Mouse (Mus musculus): Measurements from ENCODE around the gene Tti1. TPM values are rescaled to one million over a fixed set of nuclear protein-coding genes. Genes with fewer than 3 reads are reported as not detected.

Tti1 gene
- total and polyA plus RNA-seq, 3 experiments = 17.3 to 25.3 (median 24.3) TPM

- Histone ChIP-seq H3K9ac (ENCODE audit: low read depth, low read length) (no peak overlapping the region), H3K27ac (no peak overlapping the region), H3K79me2 (replicated peaks; ENCODE audit: control insufficient read depth, insufficient read depth, low read length) (no peaks in the 10 kb centered on the region), H3K4me3 (no peak overlapping the region), H3K4me1 (ENCODE audit: control insufficient read depth, insufficient read depth, low read length) (no peaks in the 10 kb centered on the region), H3K27me3 (ENCODE audit: control insufficient read depth, insufficient read depth, low read length) (no peaks in the 10 kb centered on the region), H3K36me3 (ENCODE audit: control insufficient read depth, insufficient read depth, low read length) (no peaks in the 10 kb centered on the region)
- TF ChIP-seq EP300 (IDR thresholded peaks at IDR 0.05; ENCODE audit: insufficient read depth, low read depth, low read length) (no peak), POLR2A (IDR thresholded peaks at IDR 0.05; ENCODE audit: insufficient read depth, low read depth, low read length) (no peak), CTCF (IDR thresholded peaks at IDR 0.05) (no peak)
- whole genome bisulfite sequencing = 91% methylated on average over 4 of the region's 4 CpGs
- no peak for DNase-seq
- intact Hi-C loops (cut with DNase I) = no loop called here
Measured at GRCm38 (mm10) chr2:157992501-157992900, 35.7 kb downstream of the Tti1 start.

- no peaks in the 10 kb centered on the region for H3K4me1 ChIP-seq (ENCODE audit: control insufficient read depth, insufficient read depth, low read length)
- H3K27me3 ChIP-seq (ENCODE audit: control insufficient read depth, insufficient read depth, low read length) = no peaks in the 10 kb centered on the region
- no peak overlapping the region for H3K9ac ChIP-seq (ENCODE audit: low read depth, low read length)
- H3K27ac ChIP-seq = no peak overlapping the region
- DNase-seq = no peak
- no peak overlapping the region for H3K4me3 ChIP-seq
- TF ChIP-seq EP300 (IDR thresholded peaks at IDR 0.05; ENCODE audit: insufficient read depth, low read depth, low read length) = no peak
- no peak for TF ChIP-seq CTCF (IDR thresholded peaks at IDR 0.05)
- no peak for TF ChIP-seq POLR2A (IDR thresholded peaks at IDR 0.05; ENCODE audit: insufficient read depth, low read depth, low read length)
- H3K79me2 ChIP-seq (replicated peaks; ENCODE audit: control insufficient read depth, insufficient read depth, low read length) = no peaks in the 10 kb centered on the region
- intact Hi-C loops (cut with DNase I) = no loop called here
- 68% methylated on average over 6 of the region's 6 CpGs for WGBS
- no peaks in the 10 kb centered on the region for H3K36me3 ChIP-seq (ENCODE audit: control insufficient read depth, insufficient read depth, low read length)
Measured at GRCm38 (mm10) chr2:157991026-157991425, 37.2 kb downstream of the Tti1 start.

GRCm38 (mm10) chr2:157989946-157990345 is 38.3 kb downstream of the Tti1 start:
- Histone ChIP-seq H3K4me1 (ENCODE audit: control insufficient read depth, insufficient read depth, low read length) (no peaks in the 10 kb centered on the region; the same call in 1 of the 2 replicates), H3K79me2 (replicated peaks; ENCODE audit: control insufficient read depth, insufficient read depth, low read length) (no peaks in the 10 kb centered on the region), H3K27me3 (ENCODE audit: control insufficient read depth, insufficient read depth, low read length) (no peaks in the 10 kb centered on the region), H3K36me3 (ENCODE audit: control insufficient read depth, insufficient read depth, low read length) (no peaks in the 10 kb centered on the region), H3K4me3 (no peak overlapping the region), H3K9ac (ENCODE audit: low read depth, low read length) (no peak overlapping the region), H3K27ac (no peak overlapping the region)
- WGBS = 82% methylated on average over 2 of the region's 2 CpGs
- TF ChIP-seq POLR2A (IDR thresholded peaks at IDR 0.05; ENCODE audit: insufficient read depth, low read depth, low read length) (no peak), EP300 (IDR thresholded peaks at IDR 0.05; ENCODE audit: insufficient read depth, low read depth, low read length) (no peak), CTCF (IDR thresholded peaks at IDR 0.05) (peak; percentile 74)
- intact Hi-C loops (cut with DNase I) = loop anchor here (1.0 to 10.0 kb wide), 2 partner anchors 355 to 385 kb away; no protein-coding TSS in a partner anchor
- DNase-seq = no peak

GRCm38 (mm10) chr2:157988416-157989190 is 39.6 kb downstream of the Tti1 start:
- intact Hi-C loops (cut with DNase I) = loop anchor here (10.0 kb wide), 1 partner anchor 384 kb away; no protein-coding TSS in a partner anchor
- no peak overlapping the region for H3K9ac ChIP-seq (ENCODE audit: low read depth, low read length)
- TF ChIP-seq CTCF (IDR thresholded peaks at IDR 0.05) (no peak), EP300 (IDR thresholded peaks at IDR 0.05; ENCODE audit: insufficient read depth, low read depth, low read length) (no peak), POLR2A (IDR thresholded peaks at IDR 0.05; ENCODE audit: insufficient read depth, low read depth, low read length) (no peak)

GRCm38 (mm10) chr2:157986235-157986634 is 42.0 kb downstream of the Tti1 start:
- 95% methylated on average over 6 of the region's 6 CpGs for WGBS
- Histone ChIP-seq H3K27ac (no peak overlapping the region), H3K79me2 (replicated peaks; ENCODE audit: control insufficient read depth, insufficient read depth, low read length) (no peaks in the 10 kb centered on the region), H3K9ac (ENCODE audit: low read depth, low read length) (no peak overlapping the region), H3K4me3 (no peak overlapping the region), H3K4me1 (ENCODE audit: control insufficient read depth, insufficient read depth, low read length) (no peaks in the 10 kb centered on the region; the same call in 1 of the 2 replicates), H3K27me3 (ENCODE audit: control insufficient read depth, insufficient read depth, low read length) (no peaks in the 10 kb centered on the region), H3K36me3 (ENCODE audit: control insufficient read depth, insufficient read depth, low read length) (no peaks in the 10 kb centered on the region; the same call in 1 of the 2 replicates)
- DNase-seq = no peak
- intact Hi-C loops (cut with DNase I) = loop anchor here (10.0 kb wide), 1 partner anchor 381 kb away; no protein-coding TSS in a partner anchor
- no peak for TF ChIP-seq POLR2A (IDR thresholded peaks at IDR 0.05; ENCODE audit: insufficient read depth, low read depth, low read length)
- no peak for TF ChIP-seq EP300 (IDR thresholded peaks at IDR 0.05; ENCODE audit: insufficient read depth, low read depth, low read length)
- no peak for TF ChIP-seq CTCF (IDR thresholded peaks at IDR 0.05)

More at GRCm38 (mm10) chr2:157988416-157989190, 39.6 kb downstream of the Tti1 start:
- H3K27ac ChIP-seq = no peak overlapping the region
- 74% methylated on average over 7 of the region's 7 CpGs for WGBS
- H3K79me2 ChIP-seq (replicated peaks; ENCODE audit: control insufficient read depth, insufficient read depth, low read length) = no peaks in the 10 kb centered on the region
- no peak overlapping the region for H3K4me3 ChIP-seq
- no peak for DNase-seq
- no peaks in the 10 kb centered on the region for H3K36me3 ChIP-seq (ENCODE audit: control insufficient read depth, insufficient read depth, low read length)
- H3K27me3 ChIP-seq (ENCODE audit: control insufficient read depth, insufficient read depth, low read length) = no peaks in the 10 kb centered on the region
- H3K4me1 ChIP-seq (ENCODE audit: control insufficient read depth, insufficient read depth, low read length) = no peaks in the 10 kb centered on the region; the same call in 1 of the 2 replicates

GRCm38 (mm10) chr2:157985611-157986010 is 42.6 kb downstream of the Tti1 start:
- Histone ChIP-seq H3K9ac (ENCODE audit: low read depth, low read length) (no peak overlapping the region), H3K79me2 (replicated peaks; ENCODE audit: control insufficient read depth, insufficient read depth, low read length) (no peaks in the 10 kb centered on the region), H3K36me3 (ENCODE audit: control insufficient read depth, insufficient read depth, low read length) (no peaks in the 10 kb centered on the region; the same call in 1 of the 2 replicates), H3K4me3 (no peak overlapping the region), H3K27me3 (ENCODE audit: control insufficient read depth, insufficient read depth, low read length) (no peaks in the 10 kb centered on the region), H3K4me1 (ENCODE audit: control insufficient read depth, insufficient read depth, low read length) (no peaks in the 10 kb centered on the region; the same call in 1 of the 2 replicates), H3K27ac (no peak overlapping the region)
- 85% methylated on average over 4 of the region's 4 CpGs for WGBS
- no peak for DNase-seq
- intact Hi-C loops (cut with DNase I) = loop anchor here (10.0 kb wide), 1 partner anchor 381 kb away; no protein-coding TSS in a partner anchor
- TF ChIP-seq EP300 (IDR thresholded peaks at IDR 0.05; ENCODE audit: insufficient read depth, low read depth, low read length) (no peak), CTCF (IDR thresholded peaks at IDR 0.05) (no peak), POLR2A (IDR thresholded peaks at IDR 0.05; ENCODE audit: insufficient read depth, low read depth, low read length) (no peak)

Measured in heart, adult 2 months (tissue).